Mouse (Mus musculus) brain, embryonic 14.5 days (tissue): ENCODE results near the gene Best3.

Experiments
- CTCF ChIP-seq: fragments of 200-500 bp; IDR thresholded peaks from 2 replicates; pipeline ENCODE4 v1.5.1; 2012; ENCODE audit warnings: inconsistent platforms, mild to moderate bottlenecking, moderate library complexity, borderline replicate concordance; ENCODE audit not compliant: insufficient read depth, insufficient read length; ENCODE audit errors: extremely low read depth
- POLR2A ChIP-seq: fragments of 200-500 bp; IDR thresholded peaks from 2 replicates; pipeline ENCODE4 v1.6.1; 2012; ENCODE audit warnings: mild to moderate bottlenecking, inconsistent platforms, borderline replicate concordance; ENCODE audit not compliant: poor library complexity, insufficient read depth, insufficient read length, severe bottlenecking; ENCODE audit errors: extremely low read depth

DNA sequence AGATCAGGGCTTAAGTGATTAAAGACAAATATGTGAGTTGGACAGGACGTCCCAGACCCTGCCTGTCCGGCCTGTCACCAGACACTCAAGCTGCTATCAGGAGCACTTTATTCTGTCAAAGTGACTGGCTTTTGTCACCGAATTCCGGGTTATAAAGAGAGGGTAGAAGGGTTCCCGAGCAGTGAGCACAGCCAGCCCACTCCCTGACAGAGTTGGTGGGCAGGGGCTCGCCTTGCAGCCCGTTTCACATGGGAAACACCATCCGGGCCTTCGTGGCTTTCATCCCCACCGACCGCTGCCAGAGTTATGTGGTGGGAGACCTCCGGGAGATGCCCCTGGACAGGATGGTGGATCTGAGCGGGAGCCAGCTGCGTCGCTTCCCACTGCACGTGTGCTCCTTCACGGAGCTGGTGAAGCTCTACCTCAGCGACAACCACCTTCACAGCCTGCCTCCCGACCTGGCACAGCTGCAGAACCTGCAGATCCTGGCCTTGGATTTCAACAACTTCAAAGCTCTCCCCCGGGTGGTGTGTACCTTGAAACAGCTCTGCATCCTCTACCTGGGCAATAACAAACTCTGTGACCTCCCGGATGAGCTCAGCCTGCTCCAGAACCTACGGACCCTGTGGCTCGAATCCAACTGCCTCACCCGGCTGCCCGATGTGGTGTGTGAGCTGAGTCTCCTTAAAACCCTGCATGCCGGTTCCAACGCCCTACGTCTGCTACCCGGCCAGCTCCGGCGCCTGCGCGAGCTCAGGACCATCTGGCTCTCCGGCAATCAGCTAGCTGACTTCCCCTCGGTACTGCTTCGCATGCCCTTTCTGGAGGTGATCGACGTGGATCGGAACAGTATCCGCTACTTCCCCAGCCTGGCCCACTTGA, 59.3 kb downstream of the Best3 start, which contains the start of gene Lrrc10:
- TF ChIP-seq CTCF (no peak), POLR2A (no peak)
